In the genomic region with DNA sequence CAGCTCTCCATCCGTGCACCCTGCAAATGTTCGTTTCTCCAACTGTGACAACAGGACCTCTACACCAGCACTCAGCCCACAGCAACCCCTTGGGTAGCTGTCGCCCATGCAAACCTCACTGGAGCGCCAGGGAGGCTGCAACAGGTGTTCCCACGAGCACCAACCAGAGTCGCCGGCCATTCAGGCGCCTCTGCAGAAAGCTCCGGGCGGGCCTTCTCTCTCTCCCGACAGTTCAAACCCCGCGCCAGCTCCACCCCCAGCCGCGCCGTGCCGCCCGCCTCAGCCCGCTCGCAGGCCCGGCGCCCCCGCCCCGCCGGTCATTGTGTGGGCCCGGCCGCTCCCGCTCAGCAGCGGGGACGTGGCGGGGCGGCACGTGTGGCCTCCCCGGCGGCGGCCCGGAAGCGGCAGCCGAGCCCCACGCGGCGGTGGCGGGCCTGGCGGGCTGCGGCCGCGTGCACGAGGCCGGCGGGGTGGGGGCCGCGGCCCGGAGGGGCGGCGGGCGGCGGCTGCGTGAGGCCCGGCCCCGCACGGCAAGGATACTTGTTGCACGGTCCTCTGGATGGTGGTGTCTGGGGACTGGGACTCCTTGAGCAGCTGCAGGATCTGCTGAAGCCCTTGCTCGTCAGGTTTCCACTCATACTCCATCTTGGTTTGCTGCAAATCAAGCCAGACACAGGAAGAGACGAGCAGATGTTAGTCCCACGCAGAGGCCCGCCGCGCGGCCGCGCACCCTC, we compare ENCODE assay signal across 8 mouse cellular contexts. TPM values are rescaled to one million over a fixed set of nuclear protein-coding genes. Genes with fewer than 3 reads are reported as not detected.
DNase-seq lines count a peak whose midpoint lies in the region; ATAC-seq lines count a peak whose summit lies in the region.

No protein-coding gene starts in this region.

- no peaks in the 10 kb centered on the region for H3K9me3 ChIP-seq in embryonic facial prominence, embryonic 15.5 days (replicated peaks)
- H3K9me3 ChIP-seq in heart, embryonic 10.5 days = no peaks in the 10 kb centered on the region
- no peaks in the 10 kb centered on the region for H3K9me3 ChIP-seq in kidney, embryonic 15.5 days (replicated peaks)
- no peaks in the 10 kb centered on the region for H3K9me3 ChIP-seq in liver, embryonic 15.5 days (replicated peaks)
- no peaks in the 10 kb centered on the region for H3K9me3 ChIP-seq in stomach, embryonic 15.5 days

- H3K4me2 ChIP-seq in embryonic facial prominence, embryonic 15.5 days (replicated peaks) = peak overlapping the region; percentile 77
- H3K4me2 ChIP-seq in kidney, embryonic 15.5 days = peak overlapping the region; percentile 68
- peak overlapping the region; percentile 79 for H3K4me2 ChIP-seq in liver, embryonic 15.5 days
- H3K4me2 ChIP-seq in stomach, embryonic 15.5 days = peak overlapping the region; percentile 55

- peak; percentile 73 for DNase-seq in CD4-positive helper T cell, adult 2 months (ENCODE audit: low read depth, low spot score)
- DNase-seq in adrenal gland, postnatal 36 days = peak; percentile 77 to 83
- DNase-seq in heart, embryonic 10.5 days (ENCODE audit: low spot score) = peak; percentile 89
- peak; percentile 70 for DNase-seq in neural tube, embryonic 10.5 days (ENCODE audit: extremely low spot score, low spot score)

- peak overlapping the region; percentile 81 for H3K4me3 ChIP-seq in embryonic facial prominence, embryonic 15.5 days (replicated peaks)
- peak overlapping the region; percentile 92 for H3K4me3 ChIP-seq in heart, embryonic 10.5 days
- peak overlapping the region; percentile 86 for H3K4me3 ChIP-seq in kidney, embryonic 15.5 days (replicated peaks)
- peak overlapping the region; percentile 89 for H3K4me3 ChIP-seq in liver, embryonic 15.5 days (replicated peaks)
- peak overlapping the region; percentile 90 for H3K4me3 ChIP-seq in stomach, embryonic 15.5 days (replicated peaks)

- no peaks in the 10 kb centered on the region for H3K27me3 ChIP-seq in embryonic facial prominence, embryonic 15.5 days
- no peaks in the 10 kb centered on the region for H3K27me3 ChIP-seq in heart, embryonic 10.5 days (ENCODE audit: insufficient read depth, poor library complexity, severe bottlenecking)
- no peaks in the 10 kb centered on the region for H3K27me3 ChIP-seq in kidney, embryonic 15.5 days
- H3K27me3 ChIP-seq in liver, embryonic 15.5 days = no peaks in the 10 kb centered on the region
- no peaks in the 10 kb centered on the region for H3K27me3 ChIP-seq in stomach, embryonic 15.5 days (replicated peaks)

- under 1% methylated on average over 71 of the region's 71 CpGs for WGBS in embryonic facial prominence, embryonic 15.5 days
- under 1% methylated on average over 71 of the region's 71 CpGs for WGBS in heart, embryonic 10.5 days
- WGBS in kidney, embryonic 15.5 days = under 1% methylated on average over 67 of the region's 71 CpGs
- WGBS in liver, embryonic 15.5 days (ENCODE audit: insufficient replicate concordance) = 0% methylated on average over 54 of the region's 71 CpGs
- WGBS in stomach, embryonic 15.5 days = under 1% methylated on average over 65 of the region's 71 CpGs

- H3K36me3 ChIP-seq in embryonic facial prominence, embryonic 15.5 days = peaks cover 22% of the 10 kb centered on the region; the same call in 1 of the 2 replicates
- H3K36me3 ChIP-seq in heart, embryonic 10.5 days = peaks cover 35% of the 10 kb centered on the region
- peaks cover 33% of the 10 kb centered on the region for H3K36me3 ChIP-seq in kidney, embryonic 15.5 days
- peaks cover 26% of the 10 kb centered on the region for H3K36me3 ChIP-seq in liver, embryonic 15.5 days (replicated peaks)
- peaks cover 12% of the 10 kb centered on the region; the same call in 1 of the 2 replicates for H3K36me3 ChIP-seq in stomach, embryonic 15.5 days

- H3K4me1 ChIP-seq in embryonic facial prominence, embryonic 15.5 days = peaks cover 22% of the 10 kb centered on the region
- H3K4me1 ChIP-seq in heart, embryonic 10.5 days = peaks cover 27% of the 10 kb centered on the region; the same call in 1 of the 2 replicates
- peaks cover 32% of the 10 kb centered on the region for H3K4me1 ChIP-seq in kidney, embryonic 15.5 days
- peaks cover 46% of the 10 kb centered on the region for H3K4me1 ChIP-seq in liver, embryonic 15.5 days (replicated peaks)
- H3K4me1 ChIP-seq in stomach, embryonic 15.5 days = peaks cover 10% of the 10 kb centered on the region; the same call in 1 of the 2 replicates

- peak overlapping the region; percentile 88 for H3K9ac ChIP-seq in embryonic facial prominence, embryonic 15.5 days
- peak overlapping the region; percentile 89 for H3K9ac ChIP-seq in kidney, embryonic 15.5 days
- H3K9ac ChIP-seq in liver, embryonic 15.5 days = peak overlapping the region; percentile 86
- H3K9ac ChIP-seq in stomach, embryonic 15.5 days = peak overlapping the region; percentile 87

- H3K27ac ChIP-seq in embryonic facial prominence, embryonic 15.5 days (replicated peaks) = peak overlapping the region; percentile 99
- peak overlapping the region; percentile 98 for H3K27ac ChIP-seq in heart, embryonic 10.5 days
- H3K27ac ChIP-seq in kidney, embryonic 15.5 days = peak overlapping the region; percentile 98
- peak overlapping the region; percentile 90 for H3K27ac ChIP-seq in liver, embryonic 15.5 days (replicated peaks)
- peak overlapping the region; percentile 99 for H3K27ac ChIP-seq in stomach, embryonic 15.5 days

- ATAC-seq in embryonic facial prominence, embryonic 15.5 days (ENCODE audit: insufficient number of reproducible peaks, low FRiP score, low TSS enrichment, low read depth) = peak; percentile 60
- peak; percentile 80 for ATAC-seq in kidney, embryonic 15.5 days (replicated peaks; ENCODE audit: low FRiP score)
- peak; percentile 84 for ATAC-seq in liver, embryonic 15.5 days (ENCODE audit: insufficient read depth)
- ATAC-seq in stomach, embryonic 15.5 days (ENCODE audit: insufficient read depth, low FRiP score, low read depth) = peak; percentile 87

RNA-seq across cellular contexts. Expression of a gene that starts 35.9 kb away (rescaled TPM):
- 100 to 1,000 TPM; 129 to 141 TPM for total RNA-seq in adrenal gland, postnatal 36 days (2021)
- 48.8 and 50.0 TPM in 2 replicates for polyA plus RNA-seq in embryonic facial prominence, embryonic 15.5 days (2015; fragmentation: Nextera tagmentation; extraction: Ambion mirVana)
- 60.5 and 67.7 TPM in 2 replicates for polyA plus RNA-seq in heart, embryonic 10.5 days (2016; fragmentation: Nextera tagmentation; extraction: Ambion mirVana)
- polyA plus RNA-seq in kidney, embryonic 15.5 days (2015; fragmentation: Nextera tagmentation; extraction: Ambion mirVana) = 69.0 and 77.0 TPM in 2 replicates
- polyA plus RNA-seq in liver, embryonic 15.5 days (2015; fragmentation: Nextera tagmentation; extraction: Ambion mirVana) = 20.7 and 20.9 TPM in 2 replicates
- 55.1 and 62.0 TPM in 2 replicates for polyA plus RNA-seq in stomach, embryonic 15.5 days (2015; fragmentation: Nextera tagmentation; extraction: Ambion mirVana)

Comparison
In these comparisons a context has a peak if more than half of its experiments do, and no peak if none do; other contexts are left out.
1. Peak in every context shown above with its lines: DNase-seq, ATAC-seq, H3K4me3 ChIP-seq and H3K27ac ChIP-seq.